Mouse (Mus musculus): ENCODE measurements at regions not wholly inside any gene's neighbourhood (a gene's known extent, or its start where the extent isn't known, plus 50 kb on each side); places are given as distances from the start of the nearest gene placed in this dataset.
"Not testable (repeated sequence)": the region's sequence is repeated elsewhere in the genome, so short reads cannot be mapped to it uniquely, and the experiment has no call there.

GRCm38 (mm10) chr14:53439643-53440042 is 814.3 kb downstream of the Dad1 start:
- DNase-seq (ENCODE audit: low spot score) = not testable (repeated sequence)

GRCm38 (mm10) chr14:53430130-53430529 is 823.8 kb downstream of the Dad1 start:
- DNase-seq (ENCODE audit: low spot score) = peak; percentile 23

GRCm38 (mm10) chr14:53428447-53428846 is 825.5 kb downstream of the Dad1 start:
- not testable (repeated sequence) for DNase-seq (ENCODE audit: low spot score)

GRCm38 (mm10) chr14:53427636-53428035 is 826.3 kb downstream of the Dad1 start:
- DNase-seq (ENCODE audit: low spot score) = not testable (repeated sequence)

GRCm38 (mm10) chr14:53416955-53417354 is 836.9 kb downstream of the Dad1 start:
- peak; percentile 14 for DNase-seq (ENCODE audit: low spot score)

GRCm38 (mm10) chr14:53407500-53408227 is 846.2 kb downstream of the Dad1 start:
- DNase-seq (ENCODE audit: low spot score) = not testable (repeated sequence)

GRCm38 (mm10) chr14:53390307-53390706 is 863.6 kb downstream of the Dad1 start:
- not testable (repeated sequence) for DNase-seq (ENCODE audit: low spot score)

- DNase-seq (ENCODE audit: low spot score) = peak; percentile 42
These were observed 879.0 kb upstream of the Olfr1507 start for GRCm38 (mm10) chr14:53374591-53374990.

GRCm38 (mm10) chr14:53373777-53374468 is 878.4 kb upstream of the Olfr1507 start:
- DNase-seq (ENCODE audit: low spot score) = not testable (repeated sequence)

GRCm38 (mm10) chr14:53369776-53370175 is 874.2 kb upstream of the Olfr1507 start:
- peak; percentile 46 for DNase-seq (ENCODE audit: low spot score)

- DNase-seq (ENCODE audit: low spot score) = not testable (repeated sequence)
These were observed 871.9 kb upstream of the Olfr1507 start for GRCm38 (mm10) chr14:53367420-53367819.

- peak; percentile 90 for DNase-seq (ENCODE audit: low spot score)
These were observed 868.4 kb upstream of the Olfr1507 start for GRCm38 (mm10) chr14:53363995-53364394.

- DNase-seq (ENCODE audit: low spot score) = not testable (repeated sequence)
These were observed 866.5 kb upstream of the Olfr1507 start for GRCm38 (mm10) chr14:53362054-53362453.

GRCm38 (mm10) chr14:53357498-53357897 is 861.9 kb upstream of the Olfr1507 start:
- not testable (repeated sequence) for DNase-seq (ENCODE audit: low spot score)

- not testable (repeated sequence) for DNase-seq (ENCODE audit: low spot score)
These were observed 861.2 kb upstream of the Olfr1507 start for GRCm38 (mm10) chr14:53356783-53357182.

GRCm38 (mm10) chr14:53351457-53351856 is 855.9 kb upstream of the Olfr1507 start:
- not testable (repeated sequence) for DNase-seq (ENCODE audit: low spot score)

GRCm38 (mm10) chr14:53350780-53351179 is 855.2 kb upstream of the Olfr1507 start:
- not testable (repeated sequence) for DNase-seq (ENCODE audit: low spot score)

GRCm38 (mm10) chr14:53349111-53349510 is 853.6 kb upstream of the Olfr1507 start:
- not testable (repeated sequence) for DNase-seq (ENCODE audit: low spot score)

- peak; percentile 66 for DNase-seq (ENCODE audit: low spot score)
These were observed 850.0 kb upstream of the Olfr1507 start for GRCm38 (mm10) chr14:53345568-53345967.

- DNase-seq (ENCODE audit: low spot score) = not testable (repeated sequence)
These were observed 848.3 kb upstream of the Olfr1507 start for GRCm38 (mm10) chr14:53343849-53344248.

GRCm38 (mm10) chr14:53339167-53339566 is 843.6 kb upstream of the Olfr1507 start:
- DNase-seq (ENCODE audit: low spot score) = not testable (repeated sequence)

- DNase-seq (ENCODE audit: low spot score) = not testable (repeated sequence)
These were observed 841.9 kb upstream of the Olfr1507 start for GRCm38 (mm10) chr14:53337446-53337845.

All from thymus, postnatal 0 days (tissue).